Mouse (Mus musculus): Measurements from ENCODE around the gene Phyhd1.

Gene Phyhd1

GRCm38 (mm10) chr2:30285416-30286181, 19.6 kb downstream of the Phyhd1 start:
- DNase-seq (ENCODE audit: low spot score) = no peak

DNA sequence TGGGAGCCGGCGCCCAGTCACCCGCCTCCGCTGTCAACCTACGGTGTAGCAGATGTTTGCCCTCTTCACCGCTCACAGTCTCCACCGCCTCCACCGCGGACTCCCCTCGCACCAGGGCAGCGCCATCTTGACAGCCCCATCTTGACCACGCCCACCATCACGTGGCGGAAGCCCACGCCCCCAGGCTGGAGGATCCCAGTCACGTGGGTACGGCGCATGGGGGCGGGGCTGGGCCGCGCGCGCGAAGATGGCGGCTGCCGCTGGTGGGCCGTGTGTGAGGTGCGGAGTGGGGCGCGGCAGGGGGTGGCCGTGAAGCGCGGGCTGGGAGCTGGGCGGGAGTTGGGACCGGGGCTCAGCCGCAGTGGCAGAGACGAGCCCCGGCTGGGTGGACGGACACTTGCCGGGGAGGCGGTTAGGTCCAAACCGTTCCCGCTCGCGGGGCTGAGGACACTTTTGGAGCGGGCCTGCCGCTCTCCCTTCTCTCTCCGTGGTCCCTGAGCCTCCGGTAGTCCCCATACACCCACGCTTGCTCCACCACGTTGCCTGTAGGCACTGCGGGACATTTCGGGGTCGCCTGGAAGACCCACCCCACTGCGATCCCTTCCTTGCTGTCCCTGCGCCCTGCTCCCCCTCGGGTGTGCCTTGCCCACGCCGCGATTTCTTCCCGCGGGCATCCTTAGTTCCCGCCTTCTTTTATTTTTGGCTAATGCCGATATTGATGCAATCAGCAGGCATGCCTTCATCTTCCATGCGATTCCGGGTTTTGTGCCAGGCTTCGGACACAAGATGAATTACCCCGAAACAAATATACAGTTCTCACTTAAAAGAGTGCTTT, 20.4 kb downstream of the Phyhd1 start, which contains the start of the genes Dolk and Nup188:
TSS of gene Dolk (minus strand) at position 143 of the 835 bp plus-strand sequence.
TSS of gene Nup188 (plus strand) at position 206 of the 835 bp plus-strand sequence.
- DNase-seq (ENCODE audit: low spot score) = peak; percentile 98

- DNase-seq (ENCODE audit: low spot score) = no peak
These were observed 21.0 kb downstream of the Phyhd1 start for GRCm38 (mm10) chr2:30287027-30287373.

DNA sequence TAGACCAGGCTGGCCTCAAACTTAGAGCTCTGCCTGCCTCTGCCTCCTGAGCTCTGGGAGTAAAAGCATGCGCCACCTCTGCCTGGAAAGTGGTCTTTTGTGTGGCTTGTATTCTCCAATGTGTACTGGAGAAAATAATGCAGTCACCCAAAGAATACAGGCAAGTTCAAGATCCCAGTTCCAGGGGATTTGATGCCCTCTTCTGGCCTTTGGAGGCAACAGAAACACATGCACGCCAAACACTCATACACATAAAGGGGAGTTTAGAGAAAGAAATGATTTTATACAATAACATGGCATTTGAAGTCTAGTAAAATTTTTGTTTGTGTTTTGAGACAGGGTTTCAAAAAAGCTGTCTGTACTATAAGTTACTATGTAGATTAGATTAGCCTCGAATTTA, 33.5 kb downstream of the Phyhd1 start:
- no peak for DNase-seq (ENCODE audit: low spot score)

DNA sequence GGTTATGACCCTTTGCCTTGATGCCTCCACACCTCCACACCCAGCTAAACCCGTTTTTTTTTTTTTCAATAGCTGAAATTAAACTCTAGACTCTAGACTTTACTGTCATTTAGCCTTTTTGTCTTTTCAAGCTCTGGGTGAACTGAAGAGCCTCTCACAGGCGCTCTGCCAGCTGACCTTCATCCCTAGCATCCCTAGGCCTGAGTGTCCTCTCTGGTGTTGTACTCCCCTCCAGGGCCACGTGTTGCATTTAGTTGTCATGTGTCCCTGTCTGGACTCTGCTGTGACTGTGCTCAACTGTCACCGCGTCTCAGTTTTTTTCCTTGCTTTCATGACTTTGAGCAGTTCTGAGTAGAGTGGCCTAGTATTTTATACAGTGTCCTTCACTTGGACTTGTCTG, 34.0 kb downstream of the Phyhd1 start:
- DNase-seq (ENCODE audit: low spot score) = no peak

- no peak for DNase-seq (ENCODE audit: low spot score)
These were observed 40.1 kb downstream of the Phyhd1 start for GRCm38 (mm10) chr2:30306087-30306486.

DNA sequence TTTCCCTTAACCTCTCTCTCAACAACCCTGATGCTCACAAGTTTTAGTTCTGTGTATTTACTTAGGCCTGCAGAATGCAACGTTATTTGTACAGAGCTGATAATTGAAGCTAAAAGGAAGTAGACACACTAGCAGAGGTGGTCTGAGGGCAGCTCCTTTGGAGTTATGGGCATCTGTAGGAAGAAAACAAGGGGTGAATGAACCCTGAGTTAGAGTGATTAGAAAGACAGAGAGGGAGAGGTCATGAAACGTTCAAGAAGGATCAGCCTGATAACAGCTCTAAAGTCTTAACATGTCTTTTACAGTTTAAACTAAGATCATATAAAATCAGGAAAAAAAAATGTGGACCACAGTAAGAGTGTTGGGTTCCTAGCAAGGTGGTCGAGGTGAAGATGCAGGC, 43.3 kb downstream of the Phyhd1 start:
- DNase-seq (ENCODE audit: low spot score) = no peak

DNA sequence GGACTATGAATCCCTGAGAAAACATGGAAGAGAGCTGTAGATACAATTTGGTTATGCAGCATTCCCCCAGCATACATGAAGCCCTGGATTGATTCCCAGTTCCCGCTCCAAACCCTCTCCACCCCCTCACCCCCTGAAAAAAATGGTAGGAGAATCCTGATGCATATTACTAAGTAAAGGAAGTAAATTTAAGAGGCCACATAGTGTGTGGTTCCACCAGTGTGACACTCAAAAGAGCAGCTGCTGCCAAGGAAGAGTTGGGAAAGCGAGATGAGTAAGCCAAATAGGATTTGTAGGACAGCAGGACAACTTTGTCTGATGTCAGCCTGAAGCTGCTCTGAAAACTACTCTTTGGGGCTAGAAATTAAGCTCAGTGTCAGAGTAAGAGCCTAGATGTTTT, 45.5 kb downstream of the Phyhd1 start:
- DNase-seq (ENCODE audit: low spot score) = no peak

- DNase-seq (ENCODE audit: low spot score) = no peak
These were observed 50.1 kb downstream of the Phyhd1 start for GRCm38 (mm10) chr2:30316136-30316535.

DNA sequence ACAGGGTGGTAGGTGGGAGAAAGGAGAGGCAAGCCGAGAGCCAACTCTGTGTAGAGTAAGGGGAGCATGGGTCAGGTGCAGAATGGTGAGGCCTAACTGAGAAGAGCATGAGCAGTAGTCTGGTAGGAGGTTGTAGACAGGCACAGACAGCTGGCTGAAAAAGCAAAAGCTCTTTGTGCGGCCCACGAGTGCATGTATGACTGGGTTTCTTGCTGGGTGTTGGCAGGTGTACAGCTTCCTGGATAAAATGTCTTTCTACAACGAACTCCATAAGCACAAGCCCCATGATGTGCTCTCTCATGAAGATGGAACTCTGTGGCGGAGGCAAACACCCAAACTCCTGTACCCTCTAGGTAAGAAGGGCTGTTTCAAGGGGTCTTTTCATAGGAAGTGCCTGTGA, 51.0 kb downstream of the Phyhd1 start:
- no peak for DNase-seq (ENCODE audit: low spot score)

DNA sequence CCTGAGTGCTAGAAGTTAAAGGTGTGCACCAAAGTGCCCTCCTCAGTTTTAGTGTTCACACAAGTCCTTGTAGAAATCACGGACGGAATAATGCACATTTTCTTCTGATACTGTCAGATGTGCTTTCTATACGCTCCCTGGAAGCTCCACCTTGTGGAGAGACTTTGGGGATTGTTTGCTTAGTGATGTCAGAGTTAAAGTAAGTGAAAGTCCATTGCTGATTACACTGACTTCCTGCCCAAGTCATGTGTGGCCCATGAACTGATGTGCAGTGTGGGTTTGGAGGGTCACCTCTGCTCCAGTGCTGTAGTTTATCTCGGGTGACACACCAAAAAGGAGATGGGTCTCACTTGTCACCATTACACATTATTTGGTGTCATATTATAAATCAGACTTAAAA, 53.3 kb downstream of the Phyhd1 start:
- DNase-seq (ENCODE audit: low spot score) = no peak

DNA sequence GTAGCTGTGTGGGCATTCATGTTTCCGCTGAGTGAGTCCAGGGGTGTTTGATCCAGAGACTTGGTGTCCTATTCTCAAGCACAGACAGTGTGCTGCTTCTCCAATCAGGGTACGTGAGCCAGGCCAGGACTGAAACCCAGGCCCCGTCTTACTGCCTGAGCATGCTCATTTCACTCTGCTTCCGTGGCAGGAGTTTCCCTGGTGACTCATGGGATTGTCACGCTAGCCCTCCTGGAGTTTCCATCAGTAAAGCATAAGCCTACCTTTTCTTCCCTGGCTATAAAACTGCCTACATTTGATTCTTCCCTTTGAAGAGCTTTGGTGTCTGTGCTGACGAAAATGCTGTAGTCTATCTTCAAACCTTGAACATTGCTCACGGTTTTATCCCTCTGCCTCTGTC, 57.1 kb downstream of the Phyhd1 start:
- no peak for DNase-seq (ENCODE audit: low spot score)

GRCm38 (mm10) chr2:30325296-30325695, 59.3 kb downstream of the Phyhd1 start:
- no peak for DNase-seq (ENCODE audit: low spot score)

DNA sequence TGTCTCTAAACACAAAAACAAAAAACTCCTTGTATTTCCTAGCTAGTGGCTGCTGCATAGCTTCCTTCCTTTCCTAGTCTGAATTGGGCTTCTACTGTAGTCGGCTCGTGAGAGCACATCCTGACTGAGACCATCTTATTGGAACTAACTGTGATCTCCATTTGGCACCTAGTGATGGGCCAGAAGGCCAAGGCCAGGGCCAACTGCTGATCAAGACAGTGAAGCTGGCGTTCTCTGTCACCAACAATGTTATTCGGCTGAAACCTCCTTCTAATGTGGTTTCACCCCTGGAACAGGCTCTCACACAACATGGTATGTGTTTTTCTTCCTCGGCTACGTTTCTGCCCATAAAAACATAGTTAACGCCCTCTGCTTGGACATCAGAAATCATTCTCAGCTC, 61.3 kb downstream of the Phyhd1 start:
- no peak for DNase-seq (ENCODE audit: low spot score)

DNA sequence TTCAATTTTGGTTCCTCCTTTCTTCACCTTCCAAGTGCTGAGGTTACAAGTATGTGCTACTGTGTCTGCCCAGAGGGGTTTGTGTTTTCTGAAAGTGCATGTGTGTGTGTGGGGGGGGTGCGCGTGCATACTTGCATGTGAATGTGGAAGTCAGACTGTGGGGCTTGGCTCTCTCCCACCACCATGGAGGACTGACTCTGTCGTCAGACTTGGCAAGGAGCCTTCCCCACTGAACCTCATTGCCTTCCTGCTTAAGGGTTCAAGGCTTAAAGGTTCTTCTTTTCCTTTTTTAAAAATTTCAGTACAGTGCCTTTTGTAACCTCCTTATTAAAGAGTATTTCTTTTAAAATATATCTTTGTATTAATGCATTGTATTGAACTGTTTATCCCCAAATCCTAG, 62.8 kb downstream of the Phyhd1 start:
- no peak for DNase-seq (ENCODE audit: low spot score)
